Comparison of ENCODE assay signal across 24 mouse cellular contexts in the genomic region with DNA sequence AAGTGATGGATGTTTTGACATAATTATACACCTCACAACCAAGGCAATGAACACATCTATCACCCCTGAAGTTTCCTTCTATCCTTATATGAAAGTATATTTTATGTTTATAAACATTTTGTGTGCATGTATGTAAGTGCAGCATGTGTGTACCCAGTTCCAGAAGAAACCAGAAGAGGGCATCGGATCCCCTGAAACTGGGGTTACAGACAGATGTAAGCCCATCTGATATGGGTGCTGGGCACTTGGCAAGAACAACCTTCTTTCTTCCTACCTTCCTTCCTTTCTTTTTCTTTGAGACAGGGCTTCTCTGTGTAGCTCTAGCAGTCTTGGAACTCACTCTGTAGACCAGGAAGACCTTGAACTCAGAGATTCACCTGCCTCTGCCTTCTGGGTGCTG. TPM values are rescaled to one million over a fixed set of nuclear protein-coding genes. Genes with fewer than 3 reads are reported as not detected.
A peak's percentile ranks its signal among the peaks of the same experiment; 100 is the strongest.
DNase-seq lines count a peak whose midpoint lies in the region; ATAC-seq and TF ChIP-seq lines count a peak whose summit lies in the region.
"Had no signal": no experiment of that assay in that cellular context is flagged by ENCODE, and none has a peak within 500 bp of the region (broad histone marks: within the 10 kb centered on the region; RNA-seq: fewer than 3 reads in every experiment).

No protein-coding gene starts in this region.

- DNase-seq in lung, postnatal 0 days (ENCODE audit: low spot score): no peak
- no peak for DNase-seq in lung, postnatal 4 days
- DNase-seq in MEL (ENCODE audit: low read depth, low spot score): peak; percentile 78
- DNase-seq in splenic B cell, adult 2 months (ENCODE audit: low read depth, low spot score): peak; percentile 48
- no peak for DNase-seq in adrenal gland, postnatal 4 days (ENCODE audit: low spot score in 2 of 2)
- no peak for DNase-seq in forebrain, postnatal 0 days
- DNase-seq: adrenal gland, adult 8-10 months; cerebellum, adult 11 months; cerebellum, postnatal 10 days; heart, postnatal 10 days; spleen, adult 18-20 months; thymus, adult 18-20 months had no signal

- no peaks in the 10 kb centered on the region for H3K36me3 ChIP-seq in intestine, postnatal 0 days (ENCODE audit: control insufficient read depth, insufficient read depth)
- H3K36me3 ChIP-seq in intestine, embryonic 16.5 days (ENCODE audit: control insufficient read depth, insufficient read depth, low read length): no peaks in the 10 kb centered on the region
- no peaks in the 10 kb centered on the region for H3K36me3 ChIP-seq in lung, postnatal 0 days (ENCODE audit: insufficient read depth, low read length)
- no peaks in the 10 kb centered on the region for H3K36me3 ChIP-seq in MEL (ENCODE audit: control insufficient read depth in 1 of 2, insufficient read depth in 2 of 2, low read length in 2 of 2)
- H3K36me3 ChIP-seq in splenic B cell, adult 2 months (ENCODE audit: control insufficient read depth, insufficient read depth, low read length, poor library complexity, severe bottlenecking): no peaks in the 10 kb centered on the region
- H3K36me3 ChIP-seq in forebrain, postnatal 0 days (ENCODE audit: insufficient read depth): no peaks in the 10 kb centered on the region
- H3K36me3 ChIP-seq: embryonic facial prominence, embryonic 13.5 days; forebrain, embryonic 15.5 days; kidney, embryonic 15.5 days; limb, embryonic 15.5 days; lung, embryonic 15.5 days; midbrain, embryonic 13.5 days; neural tube, embryonic 13.5 days had no signal

- WGBS in intestine, postnatal 0 days: 77% methylated on average over 1 of the region's 1 CpGs
- 67% methylated on average over 1 of the region's 1 CpGs for WGBS in intestine, embryonic 16.5 days
- WGBS in lung, postnatal 0 days: 78% methylated on average over 1 of the region's 1 CpGs
- WGBS in forebrain, postnatal 0 days: 65% methylated on average over 1 of the region's 1 CpGs

- H3K79me2 ChIP-seq in MEL (ENCODE audit: control insufficient read depth, insufficient read depth, low read length, poor library complexity): no peaks in the 10 kb centered on the region

- TF ChIP-seq RAD21 in MEL (IDR thresholded peaks at IDR 0.05; ENCODE audit: low read depth, low read length): peak; percentile 54

- no peak for ATAC-seq in intestine, postnatal 0 days
- ATAC-seq in intestine, embryonic 16.5 days: no peak
- ATAC-seq in lung, postnatal 0 days: no peak
- ATAC-seq in forebrain, postnatal 0 days: no peak
- ATAC-seq: forebrain, embryonic 15.5 days; midbrain, embryonic 13.5 days had no signal

- peak; percentile 38 for TF ChIP-seq CTCF in intestine, postnatal 0 days (IDR thresholded peaks at IDR 0.05; ENCODE audit: low read depth)
- TF ChIP-seq CTCF in lung, postnatal 0 days (IDR thresholded peaks at IDR 0.05): peak; percentile 32
- TF ChIP-seq CTCF in MEL (IDR thresholded peaks at IDR 0.05 in 2 of 3, conservative IDR thresholded peaks at IDR 0.05 in 1 of 3; ENCODE audit: control insufficient read depth in 1 of 3, insufficient read depth in 1 of 3, low read depth in 2 of 3, low read length in 3 of 3, poor library complexity in 1 of 3, severe bottlenecking in 1 of 3): peak; percentile 34 to 65 (median 39)
- no peak for TF ChIP-seq CTCF in forebrain, postnatal 0 days (IDR thresholded peaks at IDR 0.05; ENCODE audit: low read depth)

- H3K27ac ChIP-seq in intestine, postnatal 0 days (ENCODE audit: low read depth, low read length): no peak overlapping the region
- no peak overlapping the region for H3K27ac ChIP-seq in intestine, embryonic 16.5 days (ENCODE audit: low read length)
- no peak overlapping the region for H3K27ac ChIP-seq in lung, postnatal 0 days (ENCODE audit: low read length)
- no peak overlapping the region for H3K27ac ChIP-seq in MEL (ENCODE audit: control insufficient read depth, low read depth, low read length)
- no peak overlapping the region for H3K27ac ChIP-seq in forebrain, postnatal 0 days (ENCODE audit: low read depth, low read length)
- H3K27ac ChIP-seq: embryonic facial prominence, embryonic 13.5 days; forebrain, embryonic 15.5 days; kidney, embryonic 15.5 days; limb, embryonic 15.5 days; lung, embryonic 15.5 days; midbrain, embryonic 13.5 days; neural tube, embryonic 13.5 days had no signal

- no peaks in the 10 kb centered on the region for H3K27me3 ChIP-seq in intestine, postnatal 0 days (replicated peaks; ENCODE audit: control insufficient read depth, insufficient read depth, low read length)
- no peaks in the 10 kb centered on the region for H3K27me3 ChIP-seq in intestine, embryonic 16.5 days (replicated peaks; ENCODE audit: control insufficient read depth, insufficient read depth, low read length)
- no peaks in the 10 kb centered on the region for H3K27me3 ChIP-seq in lung, postnatal 0 days (replicated peaks; ENCODE audit: insufficient read depth, low read length)
- H3K27me3 ChIP-seq in MEL (ENCODE audit: control insufficient read depth in 1 of 2, insufficient read depth in 2 of 2, low read length in 2 of 2): 0 out of 4 replicates have a peak, but pooled peaks cover 0 to 3% of the 10 kb centered on the region in 2 experiments
- H3K27me3 ChIP-seq in splenic B cell, adult 2 months (ENCODE audit: control insufficient read depth, insufficient read depth, low read length, poor library complexity, severe bottlenecking): no peaks in the 10 kb centered on the region
- H3K27me3 ChIP-seq in forebrain, postnatal 0 days (ENCODE audit: insufficient read depth, low read length): 0 out of 2 replicates have a peak, but pooled peaks cover 7% of the 10 kb centered on the region
- H3K27me3 ChIP-seq: forebrain, embryonic 15.5 days; lung, embryonic 15.5 days had no signal

- no peak for TF ChIP-seq EP300 in lung, postnatal 0 days (IDR thresholded peaks at IDR 0.05)
- TF ChIP-seq EP300 in MEL (IDR thresholded peaks at IDR 0.05; ENCODE audit: low read depth in 1 of 2, low read length in 2 of 2): no peak; a peak in 1 of 4 replicates

- no peaks in the 10 kb centered on the region for H3K4me1 ChIP-seq in intestine, postnatal 0 days (replicated peaks; ENCODE audit: control insufficient read depth, insufficient read depth, low read length)
- peaks cover 6% of the 10 kb centered on the region; the same call in 1 of the 2 replicates for H3K4me1 ChIP-seq in intestine, embryonic 16.5 days (ENCODE audit: control insufficient read depth, insufficient read depth, low read length)
- no peaks in the 10 kb centered on the region for H3K4me1 ChIP-seq in lung, postnatal 0 days (ENCODE audit: insufficient read depth, low read depth, low read length)
- H3K4me1 ChIP-seq in MEL (ENCODE audit: control insufficient read depth in 1 of 2, insufficient read depth in 2 of 2, low read length in 2 of 2): peaks cover 6 to 9% of the 10 kb centered on the region in 2 experiments
- H3K4me1 ChIP-seq in forebrain, postnatal 0 days (ENCODE audit: insufficient read depth): no peaks in the 10 kb centered on the region
- H3K4me1 ChIP-seq: embryonic facial prominence, embryonic 13.5 days; forebrain, embryonic 15.5 days; kidney, embryonic 15.5 days; limb, embryonic 15.5 days; midbrain, embryonic 13.5 days; neural tube, embryonic 13.5 days had no signal

- no peaks in the 10 kb centered on the region for H3K9me3 ChIP-seq in intestine, postnatal 0 days (ENCODE audit: control insufficient read depth)
- no peaks in the 10 kb centered on the region for H3K9me3 ChIP-seq in intestine, embryonic 16.5 days (ENCODE audit: control insufficient read depth, low read length)
- no peaks in the 10 kb centered on the region for H3K9me3 ChIP-seq in lung, postnatal 0 days (ENCODE audit: low read length)
- H3K9me3 ChIP-seq in MEL (replicated peaks; ENCODE audit: insufficient read depth, low read length): no peaks in the 10 kb centered on the region
- H3K9me3 ChIP-seq in forebrain, postnatal 0 days (ENCODE audit: low read length): no peaks in the 10 kb centered on the region
- H3K9me3 ChIP-seq: embryonic facial prominence, embryonic 13.5 days; forebrain, embryonic 15.5 days; kidney, embryonic 15.5 days; limb, embryonic 15.5 days; lung, embryonic 15.5 days; midbrain, embryonic 13.5 days; neural tube, embryonic 13.5 days had no signal

- no peak overlapping the region for H3K4me2 ChIP-seq in intestine, postnatal 0 days (replicated peaks; ENCODE audit: low read depth)
- H3K4me2 ChIP-seq in intestine, embryonic 16.5 days (ENCODE audit: low read depth, low read length): no peak overlapping the region
- H3K4me2 ChIP-seq in lung, postnatal 0 days (replicated peaks; ENCODE audit: low read depth, low read length): no peak overlapping the region
- no peak overlapping the region for H3K4me2 ChIP-seq in forebrain, postnatal 0 days (ENCODE audit: low read depth)
- H3K4me2 ChIP-seq: embryonic facial prominence, embryonic 13.5 days; forebrain, embryonic 15.5 days; heart, embryonic 11.5 days; kidney, embryonic 15.5 days; limb, embryonic 15.5 days; lung, embryonic 15.5 days; midbrain, embryonic 13.5 days; neural tube, embryonic 13.5 days had no signal

- no peak overlapping the region for H3K9ac ChIP-seq in intestine, postnatal 0 days (ENCODE audit: low read depth, low read length)
- H3K9ac ChIP-seq in intestine, embryonic 16.5 days (ENCODE audit: low read depth, low read length): no peak overlapping the region
- H3K9ac ChIP-seq in lung, postnatal 0 days (replicated peaks; ENCODE audit: low read depth): no peak overlapping the region
- H3K9ac ChIP-seq in MEL (ENCODE audit: control insufficient read depth, low read depth, low read length, poor library complexity, severe bottlenecking): no peak overlapping the region
- H3K9ac ChIP-seq in forebrain, postnatal 0 days: no peak overlapping the region
- H3K9ac ChIP-seq: embryonic facial prominence, embryonic 13.5 days; forebrain, embryonic 15.5 days; kidney, embryonic 15.5 days; limb, embryonic 15.5 days; lung, embryonic 15.5 days; midbrain, embryonic 13.5 days; neural tube, embryonic 13.5 days had no signal

- no peak overlapping the region for H3K4me3 ChIP-seq in intestine, postnatal 0 days (ENCODE audit: low read depth, low read length)
- no peak overlapping the region for H3K4me3 ChIP-seq in intestine, embryonic 16.5 days (ENCODE audit: low read length)
- H3K4me3 ChIP-seq in lung, postnatal 0 days (ENCODE audit: low read depth, low read length): no peak overlapping the region
- H3K4me3 ChIP-seq in MEL (ENCODE audit: control insufficient read depth in 1 of 2, insufficient read depth in 1 of 2, low read depth in 2 of 2, low read length in 2 of 2): no peak overlapping the region
- no peak overlapping the region for H3K4me3 ChIP-seq in forebrain, postnatal 0 days (ENCODE audit: low read depth, low read length)
- H3K4me3 ChIP-seq: embryonic facial prominence, embryonic 13.5 days; forebrain, embryonic 15.5 days; kidney, embryonic 15.5 days; limb, embryonic 15.5 days; lung, embryonic 15.5 days; midbrain, embryonic 13.5 days; neural tube, embryonic 13.5 days had no signal

- no peak for TF ChIP-seq POLR2A in MEL (IDR thresholded peaks at IDR 0.05; ENCODE audit: control insufficient read depth in 1 of 2, insufficient read depth in 1 of 2, low read depth in 1 of 2, low read length in 2 of 2, poor library complexity in 1 of 2)

RNA-seq across cellular contexts. Expression of a gene that starts 8.2 kb away (rescaled TPM):
- 18.3 and 18.7 TPM in 2 replicates for polyA plus RNA-seq in intestine, postnatal 0 days (2015; fragmentation: Nextera tagmentation; extraction: Ambion mirVana)
- 21.5 and 22.6 TPM in 2 replicates for polyA plus RNA-seq in intestine, embryonic 16.5 days (2015; fragmentation: Nextera tagmentation; extraction: Ambion mirVana)
- 3.7 and 4.3 TPM in 2 replicates for polyA plus RNA-seq in lung, postnatal 0 days (2015; fragmentation: Nextera tagmentation; extraction: Ambion mirVana)
- total RNA-seq in MEL (2012; rRNA removed): 0.12 TPM in 1 of 2 replicates, not detected in the other
- under 1 TPM in 1 of 2 experiments, not detected in 1; 0.19 TPM for polyA plus RNA-seq in MEL (2012; ENCODE audit: insufficient read depth in 1 of 2, insufficient read length in 2 of 2, low read depth in 1 of 2, low replicate concordance in 2 of 2, missing spikeins in 1 of 2)
- total RNA-seq in adrenal gland, postnatal 4 days (2021): 10 to 100 TPM; 23.6 to 24.8 TPM
- total RNA-seq in forebrain, postnatal 0 days (2014; rRNA removed): 4.1 and 7.8 TPM in 2 replicates
- polyA plus RNA-seq in forebrain, postnatal 0 days (2015; fragmentation: Nextera tagmentation; extraction: Ambion mirVana): 3.5 and 3.9 TPM in 2 replicates

RNA-seq across cellular contexts. Expression of a gene that starts 8.4 kb away (rescaled TPM):
- 1,243 and 1,341 TPM in 2 replicates for polyA plus RNA-seq in intestine, postnatal 0 days (2015; fragmentation: Nextera tagmentation; extraction: Ambion mirVana)
- polyA plus RNA-seq in intestine, embryonic 16.5 days (2015; fragmentation: Nextera tagmentation; extraction: Ambion mirVana): 1,377 and 1,415 TPM in 2 replicates
- polyA plus RNA-seq in lung, postnatal 0 days (2015; fragmentation: Nextera tagmentation; extraction: Ambion mirVana): 212 and 230 TPM in 2 replicates
- 0.26 and 0.31 TPM in 2 replicates for total RNA-seq in MEL (2012; rRNA removed)
- under 1 TPM in 1 of 2 experiments, not detected in 1; 0.36 TPM for polyA plus RNA-seq in MEL (2012; ENCODE audit: insufficient read depth in 1 of 2, insufficient read length in 2 of 2, low read depth in 1 of 2, low replicate concordance in 2 of 2, missing spikeins in 1 of 2)
- total RNA-seq in adrenal gland, postnatal 4 days (2021): 10 to 100 TPM in 1 of 2 experiments, 1 to 10 TPM in 1; 3.1 to 17.3 TPM
- total RNA-seq in forebrain, postnatal 0 days (2014; rRNA removed): not detected in 2 replicates
- 0.34 and 0.42 TPM in 2 replicates for polyA plus RNA-seq in forebrain, postnatal 0 days (2015; fragmentation: Nextera tagmentation; extraction: Ambion mirVana)
- total RNA-seq: heart, postnatal 10 days; layer of hippocampus, adult 8-10 months; left cerebral cortex, postnatal 25 days had no signal

RNA-seq across cellular contexts. Expression of a gene that starts 20.6 kb away (rescaled TPM):
- polyA plus RNA-seq in intestine, postnatal 0 days (2015; fragmentation: Nextera tagmentation; extraction: Ambion mirVana): 0.42 and 0.43 TPM in 2 replicates
- polyA plus RNA-seq in intestine, embryonic 16.5 days (2015; fragmentation: Nextera tagmentation; extraction: Ambion mirVana): 1.3 and 2.1 TPM in 2 replicates
- 1.00 and 1.1 TPM in 2 replicates for polyA plus RNA-seq in lung, postnatal 0 days (2015; fragmentation: Nextera tagmentation; extraction: Ambion mirVana)
- 0.33 and 0.50 TPM in 2 replicates for total RNA-seq in MEL (2012; rRNA removed)
- polyA plus RNA-seq in MEL (2012; ENCODE audit: insufficient read depth in 1 of 2, insufficient read length in 2 of 2, low read depth in 1 of 2, low replicate concordance in 2 of 2, missing spikeins in 1 of 2): under 1 TPM in 1 of 2 experiments, not detected in 1; 0.92 TPM
- total RNA-seq in adrenal gland, postnatal 4 days (2021): 10 to 100 TPM in 1 of 2 experiments, 1 to 10 TPM in 1; 9.7 to 20.6 TPM
- 7.8 and 22.8 TPM in 2 replicates for total RNA-seq in forebrain, postnatal 0 days (2014; rRNA removed)
- polyA plus RNA-seq in forebrain, postnatal 0 days (2015; fragmentation: Nextera tagmentation; extraction: Ambion mirVana): 1.5 and 2.5 TPM in 2 replicates

RNA-seq across cellular contexts. Expression of a gene that starts 24.7 kb away (rescaled TPM):
- 23.2 and 24.1 TPM in 2 replicates for polyA plus RNA-seq in intestine, postnatal 0 days (2015; fragmentation: Nextera tagmentation; extraction: Ambion mirVana)
- polyA plus RNA-seq in intestine, embryonic 16.5 days (2015; fragmentation: Nextera tagmentation; extraction: Ambion mirVana): 20.7 and 20.9 TPM in 2 replicates
- polyA plus RNA-seq in lung, postnatal 0 days (2015; fragmentation: Nextera tagmentation; extraction: Ambion mirVana): 23.7 and 24.7 TPM in 2 replicates
- 47.3 and 49.6 TPM in 2 replicates for total RNA-seq in MEL (2012; rRNA removed)
- 100 to 1,000 TPM in 1 of 2 experiments, not detected in 1; 133 TPM for polyA plus RNA-seq in MEL (2012; ENCODE audit: insufficient read depth in 1 of 2, insufficient read length in 2 of 2, low read depth in 1 of 2, low replicate concordance in 2 of 2, missing spikeins in 1 of 2)
- 100 to 1,000 TPM; 119 to 130 TPM for total RNA-seq in adrenal gland, postnatal 4 days (2021)
- 29.7 and 41.4 TPM in 2 replicates for total RNA-seq in forebrain, postnatal 0 days (2014; rRNA removed)
- polyA plus RNA-seq in forebrain, postnatal 0 days (2015; fragmentation: Nextera tagmentation; extraction: Ambion mirVana): 21.2 and 23.2 TPM in 2 replicates

RNA-seq across cellular contexts. Expression of a gene that starts 26.1 kb away (rescaled TPM):
- polyA plus RNA-seq in intestine, postnatal 0 days (2015; fragmentation: Nextera tagmentation; extraction: Ambion mirVana): 56.8 and 57.7 TPM in 2 replicates
- polyA plus RNA-seq in intestine, embryonic 16.5 days (2015; fragmentation: Nextera tagmentation; extraction: Ambion mirVana): 92.6 and 106 TPM in 2 replicates
- 65.9 and 72.1 TPM in 2 replicates for polyA plus RNA-seq in lung, postnatal 0 days (2015; fragmentation: Nextera tagmentation; extraction: Ambion mirVana)
- 170 and 189 TPM in 2 replicates for total RNA-seq in MEL (2012; rRNA removed)
- polyA plus RNA-seq in MEL (2012; ENCODE audit: insufficient read depth in 1 of 2, insufficient read length in 2 of 2, low read depth in 1 of 2, low replicate concordance in 2 of 2, missing spikeins in 1 of 2): 100 to 1,000 TPM in 1 of 2 experiments, not detected in 1; 222 TPM
- 10 to 100 TPM; 65.5 to 70.9 TPM for total RNA-seq in adrenal gland, postnatal 4 days (2021)
- total RNA-seq in forebrain, postnatal 0 days (2014; rRNA removed): 115 and 124 TPM in 2 replicates
- polyA plus RNA-seq in forebrain, postnatal 0 days (2015; fragmentation: Nextera tagmentation; extraction: Ambion mirVana): 187 and 198 TPM in 2 replicates

Comparison
In these comparisons a context has a peak if more than half of its experiments do, and no peak if none do; other contexts are left out.
1. DNase-seq: peak in MEL (single experiment) and splenic B cell, adult 2 months (single experiment); none in lung, postnatal 0 days (single experiment), lung, postnatal 4 days (0 of 2), adrenal gland, postnatal 4 days (0 of 2) and forebrain, postnatal 0 days (single experiment).
2. RNA of a gene that starts 8.4 kb away (polyA plus RNA-seq): 1,377 to 1,415 TPM in intestine, embryonic 16.5 days, 1,243 to 1,341 TPM in intestine, postnatal 0 days and 212 to 230 TPM in lung, postnatal 0 days; 0.36 TPM in MEL and 0.34 to 0.42 TPM in forebrain, postnatal 0 days; every median in the first group is over 100 times any median in the second.